Mouse (Mus musculus) hindbrain, embryonic 11.5 days (tissue): Measurements from ENCODE around the gene Zfp277. TPM values are rescaled to one million over a fixed set of nuclear protein-coding genes. Genes with fewer than 3 reads are reported as not detected.

Experiments
- polyA plus RNA-seq: library from polyadenylated mRNA; unstranded; fragments of >200 nt; fragmentation: Nextera tagmentation; extraction: Ambion mirVana; gene quantifications from 2 replicates; pipeline ENCODE4 v1.2.1, GENCODE M21; 2014

Gene Zfp277
- polyA plus RNA-seq, 1 experiment from 2014 or later = 42.3 TPM

Other genes with a start within 250 kb of the Zfp277 start
- gene Lsmem1, start 246.4 kb downstream of the Zfp277 start, polyA plus RNA-seq = 0.08 TPM in 1 of 2 replicates, not detected in the other
- 200 and 204 TPM in 2 replicates for gene Ifrd1, start 197.4 kb downstream of the Zfp277 start, polyA plus RNA-seq
- gene Dock4, start 50 bp upstream of the Zfp277 start, polyA plus RNA-seq = 19.8 and 29.4 TPM in 2 replicates